Mouse (Mus musculus) embryonic facial prominence, embryonic 12.5 days (tissue): ENCODE results near the gene 1110059E24Rik. TPM values are rescaled to one million over a fixed set of nuclear protein-coding genes. Genes with fewer than 3 reads are reported as not detected.
"Not testable (repeated sequence)": the region's sequence is repeated elsewhere in the genome, so short reads cannot be mapped to it uniquely, and the experiment has no call there.

ENCODE experiments used
- ATAC-seq: fragments of 200-750 bp; cut with Nextera tagmentation; 2 replicates; pipeline ENCODE4 v1.8.0; 2017; ENCODE audit not compliant: insufficient number of reproducible peaks, insufficient read depth, low FRiP score, low TSS enrichment
- H3K27ac ChIP-seq: fragments of 300-500 bp; sonication (generic); 2 replicates; pipeline ENCODE4 v1.5.1; 2016; ENCODE audit warnings: mild to moderate bottlenecking
- H3K27me3 ChIP-seq: fragments of 300-500 bp; sonication (generic); 2 replicates; pipeline ENCODE4 v1.6.1; 2016; ENCODE audit warnings: mild to moderate bottlenecking, moderate library complexity
- H3K36me3 ChIP-seq: fragments of 300-500 bp; sonication (generic); 2 replicates; pipeline ENCODE4 v1.6.1; 2016; ENCODE audit warnings: mild to moderate bottlenecking
- H3K4me1 ChIP-seq: fragments of 300-500 bp; sonication (generic); 2 replicates; pipeline ENCODE4 v1.6.1; 2016
- H3K4me2 ChIP-seq: fragments of 300-500 bp; sonication (generic); replicated peaks from 2 replicates; pipeline ENCODE4 v1.6.1; 2016; ENCODE audit warnings: mild to moderate bottlenecking, moderate library complexity
- H3K4me3 ChIP-seq: fragments of 300-500 bp; sonication (generic); 2 replicates; pipeline ENCODE4 v1.5.1; 2016; ENCODE audit warnings: mild to moderate bottlenecking
- H3K9ac ChIP-seq: fragments of 300-500 bp; sonication (generic); 2 replicates; pipeline ENCODE4 v1.6.1; 2016; ENCODE audit warnings: mild to moderate bottlenecking, moderate library complexity
- H3K9me3 ChIP-seq: fragments of 300-500 bp; sonication (generic); 2 replicates; pipeline ENCODE4 v1.6.1; 2016; ENCODE audit warnings: mild to moderate bottlenecking, moderate library complexity
- WGBS: fragments of 180-500 bp; shearing (Covaris S2); methylation state at CpG from one replicate; pipeline ENCODE4 v1.1.7; 2016; 5-methylcytosine and 5-hydroxymethylcytosine counted together
- polyA plus RNA-seq: library from polyadenylated mRNA; unstranded; fragments of >200 nt; fragmentation: Nextera tagmentation; extraction: Ambion mirVana; gene quantifications from 2 replicates; pipeline ENCODE4 v1.2.1, GENCODE M21; 2016

Gene 1110059E24Rik
- polyA plus RNA-seq, 1 experiment from 2014 or later = 55.3 TPM

DNA sequence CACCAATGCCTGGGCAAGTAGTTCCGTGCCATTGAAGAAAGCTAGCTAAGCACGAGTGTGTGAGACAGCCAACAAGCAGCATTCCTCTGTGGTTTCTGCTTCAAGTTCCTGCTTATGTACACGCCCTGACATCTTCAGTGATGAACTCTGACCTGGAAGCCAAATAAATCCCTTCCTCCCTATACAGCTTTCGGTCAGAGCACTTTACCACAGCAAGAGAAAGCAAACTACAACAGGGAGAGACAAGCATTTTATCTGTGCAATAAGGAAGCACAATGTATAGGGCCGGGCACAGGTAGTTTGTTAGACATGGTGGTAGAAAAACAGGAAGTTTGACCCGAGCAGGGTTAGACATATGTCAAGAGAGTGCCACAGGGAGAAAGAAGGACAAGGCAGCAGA lies 6.6 kb downstream of the 1110059E24Rik start:
- no peak overlapping the region for H3K4me3 ChIP-seq
- 78% methylated on average over 6 of the region's 6 CpGs for WGBS
- no peaks in the 10 kb centered on the region for H3K27me3 ChIP-seq
- H3K4me2 ChIP-seq = no peak overlapping the region
- H3K4me1 ChIP-seq = peaks cover 5% of the 10 kb centered on the region; the same call in 1 of the 2 replicates
- H3K9me3 ChIP-seq = no peaks in the 10 kb centered on the region
- H3K27ac ChIP-seq = no peak overlapping the region
- no peak for ATAC-seq
- H3K9ac ChIP-seq = no peak overlapping the region
- no peaks in the 10 kb centered on the region for H3K36me3 ChIP-seq

DNA sequence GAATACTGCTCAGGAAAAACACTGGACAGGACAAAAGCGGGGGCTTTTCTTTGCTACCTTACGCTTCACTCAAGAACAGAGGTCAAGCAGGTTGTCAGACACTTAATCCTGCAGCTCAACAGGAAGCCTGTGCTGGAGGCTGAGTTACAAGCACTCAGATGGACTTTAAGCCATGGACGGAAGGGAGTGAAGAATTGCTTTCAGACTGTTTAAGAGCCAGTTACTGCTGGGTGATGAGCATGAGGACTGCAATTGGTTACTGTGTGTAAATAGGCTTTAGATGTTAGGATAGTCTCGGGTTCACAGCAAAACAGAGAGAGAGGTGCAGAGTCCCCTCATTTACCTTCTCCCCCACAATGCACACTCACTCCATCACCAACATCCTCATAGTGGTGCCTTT lies 7.5 kb downstream of the 1110059E24Rik start:
- 69% methylated on average over 4 of the region's 4 CpGs for WGBS
- Histone ChIP-seq H3K27ac (no peak overlapping the region), H3K9me3 (no peaks in the 10 kb centered on the region), H3K4me3 (no peak overlapping the region), H3K4me1 (peaks cover 5% of the 10 kb centered on the region; the same call in 1 of the 2 replicates), H3K27me3 (no peaks in the 10 kb centered on the region), H3K36me3 (no peaks in the 10 kb centered on the region), H3K9ac (no peak overlapping the region), H3K4me2 (no peak overlapping the region)
- ATAC-seq = no peak

GRCm38 (mm10) chr19:21643935-21644334 lies 8.8 kb downstream of the 1110059E24Rik start:
- Histone ChIP-seq H3K4me1 (peaks cover 5% of the 10 kb centered on the region; the same call in 1 of the 2 replicates), H3K27me3 (no peaks in the 10 kb centered on the region), H3K4me2 (no peak overlapping the region), H3K9me3 (no peaks in the 10 kb centered on the region), H3K9ac (no peak overlapping the region), H3K4me3 (no peak overlapping the region), H3K27ac (no peak overlapping the region), H3K36me3 (no peaks in the 10 kb centered on the region)
- 80% methylated on average over 1 of the region's 1 CpGs for WGBS
- ATAC-seq = no peak

DNA sequence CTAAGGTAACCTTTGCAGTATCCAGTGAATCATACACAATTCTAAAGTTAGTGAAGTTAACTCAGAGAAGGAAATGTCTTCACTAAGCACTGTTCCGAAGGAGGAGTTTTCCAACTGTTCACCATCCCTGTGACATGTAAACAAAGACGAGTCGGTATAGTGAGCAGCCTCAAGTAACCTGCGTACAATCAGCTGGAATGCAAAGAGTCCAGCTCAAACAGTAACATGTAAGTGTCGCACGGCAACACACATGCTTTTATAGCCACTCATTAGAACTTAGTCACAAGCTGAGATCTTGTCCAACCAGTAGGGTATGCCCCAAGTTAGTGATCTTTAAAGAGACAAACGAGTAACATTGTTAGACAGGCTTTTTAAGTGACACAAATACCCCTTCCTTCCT lies 15.1 kb downstream of the 1110059E24Rik start:
- Histone ChIP-seq H3K27me3 (no peaks in the 10 kb centered on the region), H3K4me2 (no peak overlapping the region), H3K4me3 (no peak overlapping the region), H3K9ac (no peak overlapping the region), H3K4me1 (no peaks in the 10 kb centered on the region), H3K36me3 (no peaks in the 10 kb centered on the region), H3K9me3 (no peaks in the 10 kb centered on the region), H3K27ac (no peak overlapping the region)
- no peak for ATAC-seq
- 86% methylated on average over 7 of the region's 7 CpGs for WGBS

DNA sequence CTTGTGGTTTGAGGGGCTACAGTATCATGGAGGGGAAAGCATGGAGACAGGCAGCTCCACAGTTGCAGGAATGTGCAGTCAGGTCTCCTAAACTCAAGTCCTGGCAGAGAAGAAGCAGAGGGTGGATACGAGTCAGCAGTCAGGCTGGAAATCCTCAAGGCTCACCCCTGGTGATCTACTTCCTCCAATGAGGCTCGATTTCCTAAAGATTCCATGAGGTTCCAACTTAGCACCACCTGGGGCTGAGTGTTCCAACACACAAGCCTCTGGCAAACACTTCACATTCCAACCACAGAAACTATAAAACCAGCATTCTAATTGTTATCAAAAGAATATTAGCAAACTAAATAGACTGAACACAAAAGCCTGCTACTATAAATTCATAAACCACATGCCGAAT lies 15.9 kb downstream of the 1110059E24Rik start:
- Histone ChIP-seq H3K4me2 (no peak overlapping the region), H3K4me3 (no peak overlapping the region), H3K27me3 (no peaks in the 10 kb centered on the region), H3K9me3 (no peaks in the 10 kb centered on the region), H3K27ac (no peak overlapping the region), H3K36me3 (no peaks in the 10 kb centered on the region), H3K4me1 (no peaks in the 10 kb centered on the region), H3K9ac (no peak overlapping the region)
- ATAC-seq = no peak
- WGBS = 87% methylated on average over 3 of the region's 3 CpGs

- WGBS = 77% methylated on average over 2 of the region's 2 CpGs
Measured at GRCm38 (mm10) chr19:21635406-21635805, 17.4 kb downstream of the 1110059E24Rik start.

GRCm38 (mm10) chr19:21630656-21631331 lies 22.0 kb downstream of the 1110059E24Rik start:
- ATAC-seq = no peak
- Histone ChIP-seq H3K4me2 (no peak overlapping the region), H3K27me3 (no peaks in the 10 kb centered on the region), H3K36me3 (no peaks in the 10 kb centered on the region), H3K9ac (no peak overlapping the region), H3K27ac (no peak overlapping the region), H3K4me1 (0 out of 2 replicates have a peak, but pooled peaks cover 3% of the 10 kb centered on the region), H3K4me3 (no peak overlapping the region), H3K9me3 (no peaks in the 10 kb centered on the region)
- WGBS = 66% methylated on average over 14 of the region's 14 CpGs

More at GRCm38 (mm10) chr19:21635406-21635805, 17.4 kb downstream of the 1110059E24Rik start:
- no peak overlapping the region for H3K4me3 ChIP-seq
- no peak for ATAC-seq
- H3K27ac ChIP-seq = no peak overlapping the region
- no peaks in the 10 kb centered on the region for H3K36me3 ChIP-seq
- H3K9me3 ChIP-seq = no peaks in the 10 kb centered on the region
- H3K27me3 ChIP-seq = no peaks in the 10 kb centered on the region
- H3K4me2 ChIP-seq = no peak overlapping the region
- H3K9ac ChIP-seq = no peak overlapping the region
- H3K4me1 ChIP-seq = 0 out of 2 replicates have a peak, but pooled peaks cover 3% of the 10 kb centered on the region

- Histone ChIP-seq H3K36me3 (no peaks in the 10 kb centered on the region), H3K4me3 (no peak overlapping the region), H3K4me1 (0 out of 2 replicates have a peak, but pooled peaks cover 3% of the 10 kb centered on the region), H3K4me2 (no peak overlapping the region), H3K9me3 (no peaks in the 10 kb centered on the region), H3K27me3 (no peaks in the 10 kb centered on the region), H3K9ac (no peak overlapping the region), H3K27ac (no peak overlapping the region)
- no peak for ATAC-seq
- WGBS = 57% methylated on average over 1 of the region's 1 CpGs
Measured at GRCm38 (mm10) chr19:21629501-21629900, 23.3 kb downstream of the 1110059E24Rik start.

DNA sequence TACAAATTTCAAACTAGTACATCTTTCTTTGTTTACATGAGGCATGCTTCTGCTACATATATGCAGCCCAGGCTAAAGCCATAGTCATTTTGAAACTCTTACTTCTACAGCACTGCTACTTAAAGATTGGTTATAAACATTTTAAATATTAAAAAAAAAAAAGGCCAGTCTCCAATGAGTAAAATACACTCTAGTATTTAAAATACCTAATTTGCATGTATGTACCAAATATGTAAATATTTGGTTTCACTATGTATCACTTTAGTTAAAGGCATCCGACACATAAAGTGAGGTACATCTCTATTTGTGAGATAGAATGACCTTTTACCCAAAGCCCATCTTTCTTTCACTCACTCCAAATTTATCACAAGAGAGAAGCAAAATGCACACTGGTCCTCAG lies 23.7 kb downstream of the 1110059E24Rik start:
- no peak overlapping the region for H3K27ac ChIP-seq
- H3K4me3 ChIP-seq = no peak overlapping the region
- no peak overlapping the region for H3K9ac ChIP-seq
- H3K9me3 ChIP-seq = no peaks in the 10 kb centered on the region
- no peak overlapping the region for H3K4me2 ChIP-seq
- H3K36me3 ChIP-seq = no peaks in the 10 kb centered on the region
- 95% methylated on average over 1 of the region's 1 CpGs for WGBS
- no peaks in the 10 kb centered on the region for H3K27me3 ChIP-seq
- H3K4me1 ChIP-seq = 0 out of 2 replicates have a peak, but pooled peaks cover 3% of the 10 kb centered on the region
- no peak for ATAC-seq

- not testable (repeated sequence) for H3K27ac ChIP-seq, H3K9me3 ChIP-seq, H3K4me3 ChIP-seq, H3K9ac ChIP-seq, ATAC-seq, H3K36me3 ChIP-seq, H3K27me3 ChIP-seq, H3K4me1 ChIP-seq, H3K4me2 ChIP-seq
- 48% methylated on average over 11 of the region's 11 CpGs for WGBS
Measured at GRCm38 (mm10) chr19:21628440-21628839, 24.3 kb downstream of the 1110059E24Rik start.

GRCm38 (mm10) chr19:21626271-21626988 lies 26.3 kb downstream of the 1110059E24Rik start:
- WGBS = 83% methylated on average over 6 of the region's 6 CpGs
- H3K9ac ChIP-seq = no peak overlapping the region
- H3K4me3 ChIP-seq = no peak overlapping the region
- no peaks in the 10 kb centered on the region for H3K27me3 ChIP-seq
- H3K9me3 ChIP-seq = no peaks in the 10 kb centered on the region
- 0 out of 2 replicates have a peak, but pooled peaks cover 3% of the 10 kb centered on the region for H3K4me1 ChIP-seq
- no peak overlapping the region for H3K27ac ChIP-seq
- no peak for ATAC-seq
- H3K4me2 ChIP-seq = no peak overlapping the region
- H3K36me3 ChIP-seq = no peaks in the 10 kb centered on the region

DNA sequence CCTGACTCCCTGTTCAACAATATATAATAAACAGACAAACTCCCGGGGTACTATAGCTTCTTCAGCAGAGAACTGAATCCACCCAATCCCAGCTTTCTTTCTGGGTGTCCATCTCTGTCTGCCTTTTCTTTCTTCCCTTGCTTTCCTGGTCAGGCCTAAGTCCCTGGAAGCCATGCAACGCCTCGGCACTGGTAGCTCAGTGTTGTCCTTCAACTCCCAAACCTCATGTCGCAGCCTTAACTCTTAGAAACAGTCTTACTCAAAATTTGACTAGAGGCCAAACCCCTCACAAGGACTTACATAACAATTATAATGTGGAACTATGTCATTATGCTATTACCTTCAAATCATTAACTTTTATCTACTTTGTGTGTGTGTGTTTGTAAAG lies 28.6 kb downstream of the 1110059E24Rik start:
- H3K27me3 ChIP-seq = no peaks in the 10 kb centered on the region
- 86% methylated on average over 4 of the region's 4 CpGs for WGBS
- no peaks in the 10 kb centered on the region for H3K9me3 ChIP-seq
- H3K4me2 ChIP-seq = no peak overlapping the region
- H3K36me3 ChIP-seq = no peaks in the 10 kb centered on the region
- ATAC-seq = no peak
- H3K4me3 ChIP-seq = no peak overlapping the region
- H3K9ac ChIP-seq = no peak overlapping the region
- H3K27ac ChIP-seq = no peak overlapping the region
- no peaks in the 10 kb centered on the region for H3K4me1 ChIP-seq
